In the genomic region with DNA sequence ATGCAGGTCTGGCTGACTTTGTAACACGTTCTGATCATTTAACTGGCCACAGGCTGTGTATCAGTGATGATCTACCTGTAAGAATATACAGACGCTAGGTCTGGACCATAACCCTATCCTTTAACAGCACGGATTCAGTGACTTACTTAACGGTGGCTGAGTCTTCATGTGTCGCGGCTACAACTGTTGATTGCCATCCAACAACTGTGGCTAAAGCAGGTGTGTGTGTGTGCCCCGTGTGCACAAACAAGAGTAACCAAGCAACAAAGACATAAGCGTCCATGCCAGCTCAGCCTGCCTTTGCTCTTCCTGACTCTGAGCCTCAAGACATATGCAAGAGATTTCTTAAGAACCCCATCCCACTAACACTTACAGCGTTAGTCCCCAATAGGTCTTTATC, we compare ENCODE assay signal across 16 mouse cellular contexts.
"Had no signal": no experiment of that assay in that cellular context is flagged by ENCODE, and none has a peak within 500 bp of the region (broad histone marks: within the 10 kb centered on the region; RNA-seq: fewer than 3 reads in every experiment).

No protein-coding gene starts in this region.

- H3K27ac ChIP-seq: neural tube, embryonic 13.5 days; neural tube, embryonic 15.5 days; stomach, embryonic 15.5 days; stomach, postnatal 0 days had no signal

- DNase-seq: retina, postnatal 1 day; right cerebral cortex, adult 18-20 months; right cerebral cortex, postnatal 14 days; right cerebral cortex, postnatal 25 days; right cerebral cortex, postnatal 4 days; spleen, adult 18-20 months; thymus, adult 18-20 months; thymus, adult 2 months; thymus, postnatal 14 days; thymus, postnatal 25 days; thymus, postnatal 36 days; thymus, postnatal 4 days had no signal

- H3K9ac ChIP-seq: neural tube, embryonic 13.5 days; neural tube, embryonic 15.5 days; stomach, embryonic 15.5 days had no signal

- H3K4me2 ChIP-seq: neural tube, embryonic 13.5 days; neural tube, embryonic 15.5 days; stomach, embryonic 15.5 days had no signal

- H3K27me3 ChIP-seq: neural tube, embryonic 13.5 days; neural tube, embryonic 15.5 days; stomach, embryonic 15.5 days had no signal

- H3K9me3 ChIP-seq: neural tube, embryonic 13.5 days; neural tube, embryonic 15.5 days; stomach, embryonic 15.5 days had no signal

- H3K36me3 ChIP-seq: neural tube, embryonic 13.5 days; neural tube, embryonic 15.5 days; stomach, embryonic 15.5 days had no signal

- H3K4me3 ChIP-seq: neural tube, embryonic 13.5 days; neural tube, embryonic 15.5 days; stomach, embryonic 15.5 days had no signal
